In the genomic region with DNA sequence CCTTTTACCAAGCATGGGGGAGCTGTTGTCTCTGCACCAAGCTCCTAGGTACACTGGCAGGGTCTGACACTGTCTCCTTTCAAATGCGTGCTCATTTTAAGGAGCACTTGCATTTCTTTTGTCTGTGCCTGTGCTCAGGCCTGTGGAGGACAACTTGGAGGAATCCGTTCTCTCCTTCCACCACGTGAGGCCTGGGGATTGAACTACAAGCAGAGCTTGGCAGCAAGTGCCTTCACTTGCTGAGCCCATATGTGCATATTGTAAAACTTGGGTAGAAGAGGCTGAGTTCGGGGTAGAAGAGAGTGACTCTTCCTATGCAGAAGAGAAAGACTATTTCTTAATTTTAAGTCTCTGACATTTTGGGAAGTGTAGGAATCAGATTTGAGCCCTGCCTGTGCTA, we compare ENCODE assay signal across 17 mouse cellular contexts.
"Had no signal": no experiment of that assay in that cellular context is flagged by ENCODE, and none has a peak within 500 bp of the region (broad histone marks: within the 10 kb centered on the region; RNA-seq: fewer than 3 reads in every experiment).

No protein-coding gene starts in this region.

- H3K27ac ChIP-seq: lung, embryonic 15.5 days; macrophage; midbrain, embryonic 13.5 days; midbrain, embryonic 15.5 days; neural tube, embryonic 12.5 days had no signal

- H3K36me3 ChIP-seq: midbrain, embryonic 15.5 days had no signal

- H3K27me3 ChIP-seq: lung, embryonic 15.5 days; megakaryocyte, embryonic 14.5 days; midbrain, embryonic 13.5 days; midbrain, embryonic 15.5 days; neural tube, embryonic 12.5 days had no signal

- H3K4me3 ChIP-seq: lung, embryonic 15.5 days; megakaryocyte, embryonic 14.5 days; midbrain, embryonic 13.5 days; midbrain, embryonic 15.5 days; neural tube, embryonic 12.5 days had no signal

- H3K9ac ChIP-seq: lung, embryonic 15.5 days; midbrain, embryonic 13.5 days; midbrain, embryonic 15.5 days; neural tube, embryonic 12.5 days had no signal

- ATAC-seq: lung, postnatal 0 days; midbrain, embryonic 13.5 days; midbrain, embryonic 15.5 days had no signal

- DNase-seq: lung, adult 2 months; lung, postnatal 14 days; lung, postnatal 36 days; right cerebral cortex, postnatal 14 days; right cerebral cortex, postnatal 4 days; spleen, adult 18-20 months; thymus, adult 18-20 months; thymus, postnatal 14 days; thymus, postnatal 36 days had no signal

- H3K4me2 ChIP-seq: lung, embryonic 15.5 days; midbrain, embryonic 11.5 days; midbrain, embryonic 13.5 days; midbrain, embryonic 15.5 days; neural tube, embryonic 12.5 days had no signal

- H3K9me3 ChIP-seq: lung, embryonic 15.5 days; megakaryocyte, embryonic 14.5 days; midbrain, embryonic 13.5 days; midbrain, embryonic 15.5 days; neural tube, embryonic 12.5 days had no signal

- H3K4me1 ChIP-seq: lung, embryonic 15.5 days; midbrain, embryonic 13.5 days; midbrain, embryonic 15.5 days; neural tube, embryonic 12.5 days had no signal
